Mouse (Mus musculus) liver, embryonic 14.5 days (tissue): ENCODE results near the gene Aurkb.

Experiments
- CTCF ChIP-seq: IDR thresholded peaks from 2 replicates; pipeline ENCODE4 v1.5.1; 2016; ENCODE audit warnings: antibody characterized with exemption, low read depth, control low read depth
- EP300 ChIP-seq: IDR thresholded peaks from 2 replicates; pipeline ENCODE4 v1.6.1; 2016; ENCODE audit warnings: antibody characterized with exemption, low read depth

DNA sequence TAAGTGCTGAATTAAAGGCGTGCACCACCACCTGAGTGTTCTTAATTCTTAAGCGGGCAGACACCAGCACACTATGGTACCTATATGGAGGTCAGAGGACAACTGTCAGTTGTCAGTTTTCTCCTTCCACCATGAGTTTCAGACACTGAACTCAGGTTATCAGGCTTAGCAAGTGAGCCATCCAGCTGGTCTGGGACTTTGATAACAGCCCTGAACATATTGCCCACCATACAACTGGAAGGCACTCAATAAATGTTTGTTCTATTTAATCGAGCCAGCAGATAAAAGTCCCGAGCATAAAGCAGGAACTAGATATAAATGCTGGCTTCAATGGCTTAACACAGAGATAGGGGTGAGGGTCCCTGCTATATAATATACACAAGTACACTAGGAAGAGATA, 48.4 kb upstream of the Aurkb start:
- TF ChIP-seq CTCF (no peak), EP300 (no peak)
